Mouse (Mus musculus) liver, embryonic 16.5 days (tissue): Measurements from ENCODE around the gene Birc7. TPM values are rescaled to one million over a fixed set of nuclear protein-coding genes. Genes with fewer than 3 reads are reported as not detected.

Experiments
- microRNA-seq: library from miRNA; unstranded; fragments of <30 nt; microRNA quantifications from one replicate; pipeline ENCODE4, GENCODE M21; 2016
- polyA plus RNA-seq: library from polyadenylated mRNA; unstranded; fragments of >200 nt; fragmentation: Nextera tagmentation; extraction: Ambion mirVana; gene quantifications from 2 replicates; pipeline ENCODE4 v1.2.1, GENCODE M21; 2015

The Birc7 gene
- polyA plus RNA-seq, 1 experiment from 2014 or later, result not detected

Small RNAs within 50 kb of the gene (microRNA-seq; reads per million reads assigned to microRNA genes)
- gene Mir124a-3, result not detected

Other genes with a start within 250 kb of the Birc7 start
- gene Dido1, start 219.0 kb upstream of the Birc7 start, polyA plus RNA-seq, result 12.6 and 12.9 TPM in 2 replicates
- 101 and 112 TPM in 2 replicates for gene Gid8, start 218.9 kb upstream of the Birc7 start, polyA plus RNA-seq
- gene Slc17a9, start 203.8 kb upstream of the Birc7 start, polyA plus RNA-seq, result 10.4 and 10.8 TPM in 2 replicates
- not detected in 2 replicates for gene Bhlhe23, start 152.1 kb upstream of the Birc7 start, polyA plus RNA-seq
- gene Ythdf1, start 8.1 kb upstream of the Birc7 start, polyA plus RNA-seq, result 4.2 and 4.6 TPM in 2 replicates
- 1.1 and 1.6 TPM in 2 replicates for gene Nkain4, start 25.7 kb downstream of the Birc7 start, polyA plus RNA-seq
- gene Arfgap1, start 38.2 kb downstream of the Birc7 start, polyA plus RNA-seq, result 32.7 and 33.2 TPM in 2 replicates
- 0.04 and 0.09 TPM in 2 replicates for gene Col20a1, start 57.5 kb downstream of the Birc7 start, polyA plus RNA-seq
- 0.79 and 1.4 TPM in 2 replicates for gene Chrna4, start 114.5 kb downstream of the Birc7 start, polyA plus RNA-seq
- gene Kcnq2, start 206.3 kb downstream of the Birc7 start, polyA plus RNA-seq, result 0.16 and 0.32 TPM in 2 replicates
- not detected in 2 replicates for gene Eef1a2, start 228.0 kb downstream of the Birc7 start, polyA plus RNA-seq